Comparison of ENCODE assay signal across 10 mouse cellular contexts in genomic region chr2:75792377-75793203, GRCm38 (mm10). TPM values are rescaled to one million over a fixed set of nuclear protein-coding genes. Genes with fewer than 3 reads are reported as not detected.
DNase-seq lines count a peak whose midpoint lies in the region; ATAC-seq lines count a peak whose summit lies in the region.
"Had no signal": no experiment of that assay in that cellular context is flagged by ENCODE, and none has a peak within 500 bp of the region (broad histone marks: within the 10 kb centered on the region; RNA-seq: fewer than 3 reads in every experiment).

No protein-coding gene starts in this region.

- no peak for DNase-seq in heart, embryonic 10.5 days (ENCODE audit: low spot score)
- no peak for DNase-seq in heart, postnatal 10 days
- DNase-seq in adrenal gland, postnatal 14 days: peak; percentile 76
- peak; percentile 46 for DNase-seq in lung, postnatal 14 days
- peak; percentile 71 for DNase-seq in thymus, postnatal 14 days
- DNase-seq in urinary bladder, adult 2 months (ENCODE audit: low spot score): no peak
- DNase-seq in urinary bladder, postnatal 10 days (ENCODE audit: low spot score): no peak

- H3K27me3 ChIP-seq in heart, embryonic 10.5 days (ENCODE audit: insufficient read depth, poor library complexity, severe bottlenecking): no peaks in the 10 kb centered on the region
- H3K27me3 ChIP-seq: hindbrain, embryonic 15.5 days; Patski had no signal

- 0 out of 2 replicates have a peak overlapping the region, but pooled peaks have one; percentile 30 for H3K27ac ChIP-seq in heart, embryonic 10.5 days
- H3K27ac ChIP-seq: hindbrain, embryonic 15.5 days had no signal

- intact Hi-C loops in heart, postnatal 10 days (cut with DNase I): loop anchor here (5.0 kb wide), 1 partner anchor 40 kb away; the partner anchor contains the start of gene Agps

- no peak overlapping the region for H3K4me3 ChIP-seq in heart, embryonic 10.5 days
- H3K4me3 ChIP-seq: hindbrain, embryonic 15.5 days had no signal

- 49% methylated on average over 12 of the region's 12 CpGs for WGBS in heart, embryonic 10.5 days

- peak; percentile 56 for ATAC-seq in inflammation-experienced regulatory T-cells, adult 6 months
- ATAC-seq: Patski had no signal

- H3K9me3 ChIP-seq in heart, embryonic 10.5 days: no peaks in the 10 kb centered on the region
- H3K9me3 ChIP-seq: hindbrain, embryonic 15.5 days had no signal

- peaks cover 3% of the 10 kb centered on the region; the same call in 1 of the 2 replicates for H3K4me1 ChIP-seq in heart, embryonic 10.5 days
- H3K4me1 ChIP-seq: hindbrain, embryonic 15.5 days had no signal

- no peaks in the 10 kb centered on the region for H3K36me3 ChIP-seq in heart, embryonic 10.5 days
- H3K36me3 ChIP-seq: hindbrain, embryonic 15.5 days had no signal

RNA-seq across cellular contexts. Expression of gene Agps, which starts 39.4 kb away (rescaled TPM):
- 48.6 and 49.5 TPM in 2 replicates for polyA plus RNA-seq in heart, embryonic 10.5 days (2016; fragmentation: Nextera tagmentation; extraction: Ambion mirVana)
- total RNA-seq in heart, postnatal 10 days (2021): 10 to 100 TPM; 44.1 to 44.8 TPM
- 34.7 and 40.2 TPM in 2 replicates for total RNA-seq in adrenal gland, postnatal 14 days (2021)
- polyA plus RNA-seq in inflammation-experienced regulatory T-cells, adult 6 months (2017; shearing (Covaris generic)): 10 to 100 TPM; 17.6 to 25.3 (median 18.5) TPM
- 9.1 and 9.3 TPM in 2 replicates for polyA plus RNA-seq in urinary bladder, adult 2 months (2012; rRNA removed)

Comparison
In these comparisons a context has a peak if more than half of its experiments do, and no peak if none do; other contexts are left out.
1. DNase-seq: peak in adrenal gland, postnatal 14 days (single experiment), lung, postnatal 14 days (single experiment) and thymus, postnatal 14 days (single experiment); none in heart, embryonic 10.5 days (single experiment), heart, postnatal 10 days (0 of 2), urinary bladder, adult 2 months (single experiment) and urinary bladder, postnatal 10 days (single experiment).